Mouse (Mus musculus) common myeloid progenitor, adult 5-6 weeks (primary cell): ENCODE results near the gene Bpifa2. TPM values are rescaled to one million over a fixed set of nuclear protein-coding genes. Genes with fewer than 3 reads are reported as not detected.
"Not testable (repeated sequence)": the region's sequence is repeated elsewhere in the genome, so short reads cannot be mapped to it uniquely, and the experiment has no call there.

Source experiments
- ATAC-seq: replicated peaks from 2 replicates; pipeline ENCODE4 v1.8.0; 2016; ENCODE audit warnings: low read depth, mild to moderate bottlenecking, moderate TSS enrichment, inconsistent platforms; ENCODE audit not compliant: poor library complexity, severe bottlenecking
- total RNA-seq: library from RNA; stranded (forward); fragments of 200-1000, 187-1606 nt; gene quantifications from 2 replicates; pipeline ENCODE4 v1.2.3, GENCODE M21; 2017

Gene Bpifa2
- total RNA-seq: not detected in 2 replicates

- no peak for ATAC-seq
Observed at GRCm38 (mm10) chr2:154007965-154008364, at the start of gene Bpifa2. Gene Bpifa2, plus strand, starts transcription at chr2:154008265.

GRCm38 (mm10) chr2:153962821-153963331 is 45.2 kb upstream of the Bpifa2 start:
- no peak for ATAC-seq

GRCm38 (mm10) chr2:153963334-153963733 is 44.7 kb upstream of the Bpifa2 start:
- no peak for ATAC-seq

- no peak for ATAC-seq
Observed at GRCm38 (mm10) chr2:153970221-153970620, 37.8 kb upstream of the Bpifa2 start.

- no peak for ATAC-seq
Observed at GRCm38 (mm10) chr2:153974582-153974981, 33.5 kb upstream of the Bpifa2 start, which contains the start of gene Bpifa6. Gene Bpifa6, plus strand, starts transcription at chr2:153974945.

- peak; percentile 87 for ATAC-seq
Observed at GRCm38 (mm10) chr2:153995770-153996169, 12.3 kb upstream of the Bpifa2 start.

- ATAC-seq: no peak
Observed at GRCm38 (mm10) chr2:154000501-154000900, 7.6 kb upstream of the Bpifa2 start.

DNA sequence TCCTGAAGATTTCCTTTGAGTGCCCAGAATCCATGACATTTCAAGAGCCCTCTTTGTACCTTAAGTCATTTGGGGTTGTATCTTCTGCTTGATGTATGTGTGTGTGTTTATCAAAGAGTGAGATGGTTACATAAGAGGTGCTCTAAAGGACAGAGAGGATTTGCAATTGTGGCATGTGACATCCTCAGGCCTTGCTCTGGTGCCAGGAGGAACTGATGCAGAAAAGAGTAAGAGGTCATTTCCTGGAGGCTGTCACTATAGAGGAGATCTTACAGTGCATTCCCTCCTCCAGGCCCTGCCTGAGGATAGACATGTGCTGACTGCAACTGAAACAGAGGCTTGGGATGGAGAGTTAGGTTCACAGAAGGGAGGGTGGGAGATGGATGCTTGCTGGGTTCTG is 7.0 kb upstream of the Bpifa2 start:
- no peak for ATAC-seq

DNA sequence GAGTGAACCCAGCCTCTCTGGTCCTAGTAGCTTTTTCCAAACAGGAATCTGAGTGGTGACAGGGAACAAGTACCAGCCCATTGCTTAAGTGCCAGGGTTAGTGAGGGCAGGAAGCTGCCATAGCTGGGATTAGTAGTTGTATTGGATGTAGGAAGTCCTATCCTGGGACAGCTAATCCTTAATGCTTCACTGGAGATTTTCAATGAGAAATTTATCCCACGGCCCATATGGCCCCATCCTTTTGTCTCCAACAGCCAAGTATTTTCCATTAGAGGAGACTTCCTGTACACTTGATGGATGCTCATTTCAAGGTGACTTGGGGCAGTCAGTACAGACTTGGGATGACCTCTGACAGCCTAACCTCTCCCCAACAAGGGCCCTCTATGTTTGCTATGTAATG is 3.6 kb upstream of the Bpifa2 start:
- ATAC-seq: no peak

DNA sequence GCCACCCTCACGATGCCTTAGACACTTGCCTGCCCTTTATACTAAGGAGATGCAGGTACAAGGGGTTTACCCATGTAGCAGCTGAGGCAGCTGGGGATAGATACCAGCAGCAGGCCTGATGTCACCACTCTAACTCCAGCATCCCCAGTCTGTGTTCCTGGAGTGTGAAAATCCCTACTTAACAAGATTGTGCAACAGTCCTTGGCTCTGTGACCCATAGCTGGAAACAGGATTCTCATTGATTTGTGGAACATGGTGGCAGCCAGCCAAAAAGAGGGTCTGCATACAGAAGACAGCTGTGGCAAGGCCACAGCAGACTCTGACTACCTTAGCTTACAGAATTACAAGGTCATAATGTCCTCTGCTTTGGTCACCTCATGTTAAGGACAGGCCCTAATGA is 3.0 kb upstream of the Bpifa2 start:
- ATAC-seq: no peak

DNA sequence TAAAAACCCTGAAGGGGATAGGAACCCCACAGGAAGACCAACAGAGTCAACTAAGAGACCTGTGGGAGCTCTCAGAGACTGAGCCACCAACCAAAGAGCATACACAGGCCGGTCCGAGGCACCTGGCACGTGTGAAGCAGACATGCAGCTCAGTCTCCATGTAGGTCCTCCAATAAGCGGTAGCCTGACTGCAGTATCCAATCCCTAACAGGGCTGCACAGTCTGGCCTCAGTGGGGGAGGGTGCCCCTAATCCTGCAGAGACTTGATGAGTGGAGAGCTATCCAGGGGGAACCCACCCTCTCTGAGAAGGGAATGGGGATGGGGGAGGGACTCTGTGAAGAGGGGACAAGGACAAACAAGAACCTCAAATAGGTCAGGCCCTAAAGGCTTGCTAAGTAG is 2.3 kb upstream of the Bpifa2 start:
- ATAC-seq: no peak

DNA sequence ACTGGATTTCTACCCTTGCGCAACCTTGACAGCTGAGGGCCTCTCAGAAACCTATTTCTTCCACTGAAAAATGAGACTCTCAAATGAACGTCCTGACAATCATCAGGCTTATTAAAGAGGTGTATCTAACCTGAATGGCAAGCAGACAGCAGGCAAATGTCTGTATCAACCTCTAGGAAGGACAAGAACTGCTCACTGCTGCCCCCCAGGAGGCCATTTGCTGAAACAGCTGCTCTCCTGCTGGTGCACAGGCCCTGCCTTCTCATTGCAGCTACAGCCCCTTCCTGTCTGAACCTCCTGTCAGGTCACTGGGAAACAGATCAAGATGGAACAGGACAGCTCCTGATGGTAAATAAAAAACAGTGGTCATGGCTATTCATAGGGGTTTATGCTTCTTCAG is 1.7 kb upstream of the Bpifa2 start:
- ATAC-seq: no peak

- no peak for ATAC-seq
Observed at GRCm38 (mm10) chr2:154007381-154007780, 684 bp upstream of the Bpifa2 start.

DNA sequence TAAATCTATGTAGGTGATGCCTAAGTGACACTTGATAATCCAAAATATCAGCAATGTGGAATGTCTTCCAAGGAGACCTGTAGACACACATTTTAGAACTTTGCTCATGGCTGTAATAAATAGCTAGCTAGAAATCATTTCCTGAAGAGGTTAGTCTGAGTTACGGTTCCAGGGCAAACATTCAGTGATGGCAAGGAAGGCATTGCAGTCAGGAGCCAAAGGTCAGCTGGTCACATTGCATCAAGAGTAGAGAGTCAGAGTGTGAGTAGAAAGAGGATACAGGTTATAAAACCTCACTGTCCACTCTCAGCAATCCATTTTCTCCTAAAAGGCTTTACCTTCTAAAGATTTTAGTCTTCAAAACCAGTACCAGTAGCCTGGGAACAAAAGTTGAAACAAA is 9.9 kb downstream of the Bpifa2 start:
- no peak for ATAC-seq

DNA sequence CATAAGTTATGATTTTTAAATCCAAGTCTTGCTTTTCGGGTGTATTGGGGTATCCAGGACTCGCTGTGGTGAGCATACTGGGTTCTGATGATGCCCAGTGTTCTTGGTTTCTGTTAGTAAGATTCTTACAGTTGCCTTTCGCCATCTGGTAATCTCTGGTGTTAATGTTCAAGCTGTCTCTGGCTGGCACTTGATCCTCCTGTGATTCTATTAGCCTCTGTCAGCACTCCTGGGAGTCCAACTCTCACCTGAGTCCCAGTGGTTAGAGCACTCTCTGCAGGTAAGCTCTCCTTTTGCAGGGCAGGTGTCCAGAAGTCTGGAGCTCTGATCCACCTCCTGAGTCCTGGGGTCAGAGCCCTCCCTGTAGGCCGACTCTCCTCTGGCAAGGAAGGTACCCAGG is 16.6 kb downstream of the Bpifa2 start:
- ATAC-seq: not testable (repeated sequence)

DNA sequence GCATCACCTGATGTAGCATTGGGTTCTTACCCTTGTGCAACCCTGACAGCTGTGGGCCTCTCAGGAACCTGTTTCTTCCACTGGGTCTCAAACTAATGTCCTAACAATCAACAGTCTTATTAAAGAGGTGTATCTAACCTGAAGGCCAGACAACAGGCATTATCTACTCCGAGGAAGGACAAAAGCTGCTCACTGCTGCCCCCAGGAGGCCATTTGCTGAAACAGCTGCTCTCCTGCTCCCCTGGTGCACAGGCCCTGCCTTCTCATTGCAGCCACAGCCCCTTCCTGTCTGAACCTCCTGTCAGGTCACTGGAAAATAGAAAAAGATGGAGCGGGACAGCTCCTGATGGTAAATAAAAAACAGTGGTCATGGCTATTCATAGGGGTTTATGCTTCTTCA is 30.9 kb downstream of the Bpifa2 start:
- peak; percentile 65; the same call in 1 of the 2 replicates for ATAC-seq

DNA sequence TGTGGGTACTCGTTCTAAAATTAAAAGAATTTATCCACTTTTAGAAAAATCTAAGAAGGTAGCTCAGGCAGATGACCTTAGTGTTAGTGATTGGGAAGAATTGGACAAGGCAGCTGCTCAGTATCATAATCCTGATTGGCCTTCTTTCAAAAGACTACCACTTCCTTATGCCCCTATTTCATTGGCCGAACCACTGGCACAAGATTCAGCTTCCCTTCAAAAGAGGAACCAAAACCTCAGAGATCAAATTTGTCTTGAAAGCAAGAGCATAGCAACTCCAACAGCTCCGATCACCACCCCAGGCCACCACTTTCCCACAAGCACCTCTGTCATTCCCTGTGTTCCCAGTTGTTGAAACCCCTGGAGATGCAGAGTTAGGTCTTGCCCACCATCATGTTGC is 36.7 kb downstream of the Bpifa2 start:
- 0 out of 2 replicates have a peak, but pooled peaks have one; percentile 29 for ATAC-seq

DNA sequence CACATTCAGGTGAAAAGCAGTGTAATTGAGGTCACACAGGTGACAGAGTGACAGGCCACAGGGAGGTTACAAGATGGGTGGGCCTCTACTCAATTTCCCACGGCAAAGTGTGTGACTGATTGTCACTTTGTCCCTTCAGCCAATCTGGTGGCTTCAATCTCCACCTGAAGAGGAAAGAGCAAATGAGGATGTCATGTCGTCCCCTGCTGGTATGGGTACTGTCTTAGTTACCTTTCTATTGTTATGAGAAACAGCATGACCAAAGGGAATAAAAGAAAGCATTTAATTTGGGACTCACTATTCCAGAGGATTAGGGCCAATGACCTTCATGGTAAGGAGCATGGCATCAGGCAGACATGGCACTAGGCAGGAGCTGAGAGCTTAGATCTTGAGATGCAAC is 50.6 kb downstream of the Bpifa2 start:
- no peak for ATAC-seq

Other genes with a start within 250 kb of the Bpifa2 start
- gene Efcab8, start 228.3 kb upstream of the Bpifa2 start, total RNA-seq: 0.10 TPM in 1 of 2 replicates, not detected in the other
- not detected in 2 replicates for gene Sun5, start 137.2 kb upstream of the Bpifa2 start, total RNA-seq
- gene Bpifb2, start 133.2 kb upstream of the Bpifa2 start, total RNA-seq: not detected in 2 replicates
- not detected in 2 replicates for gene Bpifb6, start 107.9 kb upstream of the Bpifa2 start, total RNA-seq
- not detected in 2 replicates for gene Bpifb3, start 90.0 kb upstream of the Bpifa2 start, total RNA-seq
- gene Bpifb4, start 70.1 kb upstream of the Bpifa2 start, total RNA-seq: not detected in 2 replicates
- gene Bpifa6, start 33.3 kb upstream of the Bpifa2 start, total RNA-seq: not detected in 2 replicates
- not detected in 2 replicates for gene Bpifa3, start 122.1 kb downstream of the Bpifa2 start, total RNA-seq
- not detected in 2 replicates for gene Bpifa1, start 134.6 kb downstream of the Bpifa2 start, total RNA-seq
- not detected in 2 replicates for gene Bpifa5, start 154.3 kb downstream of the Bpifa2 start, total RNA-seq
- not detected in 2 replicates for gene Bpifb1, start 182.6 kb downstream of the Bpifa2 start, total RNA-seq
- not detected in 2 replicates for gene Bpifb5, start 215.5 kb downstream of the Bpifa2 start, total RNA-seq
- gene Bpifb9a, start 249.6 kb downstream of the Bpifa2 start, total RNA-seq: not detected in 2 replicates